Mouse (Mus musculus) testis, adult 10 weeks (tissue): Measurements from ENCODE around the gene Zfp202. TPM values are rescaled to one million over a fixed set of nuclear protein-coding genes. Genes with fewer than 3 reads are reported as not detected.

Experiments used
- polyA plus RNA-seq: library from polyadenylated mRNA; stranded (reverse); fragments of 350-450 nt; fragmentation: Illumina TruSeq; extraction: RNeasy Lipid Tissue Mini Kit (QIAGEN cat#74804); gene quantifications from one replicate; pipeline ENCODE4 v1.2.3, GENCODE M21; 2014; ENCODE audit warnings: low read depth, low replicate concordance

Gene Zfp202
- polyA plus RNA-seq = 12.1 TPM

GRCm38 (mm10) chr9:40192098-40193038, at the start of gene Zfp202:
Zfp202 (plus strand) TSS chr9:40192316.

GRCm38 (mm10) chr9:40180620-40181019, 11.5 kb upstream of the Zfp202 start, which contains the start of gene Olfr986:
Olfr986 (plus strand) TSS chr9:40180920.

Other genes starting within 250 kb of the Zfp202 start
- 0.29 TPM for gene Olfr975, start 240.3 kb upstream of the Zfp202 start, polyA plus RNA-seq
- 0.43 TPM for gene Olfr976, start 231.2 kb upstream of the Zfp202 start, polyA plus RNA-seq
- not detected for gene Olfr978, start 200.2 kb upstream of the Zfp202 start, polyA plus RNA-seq
- 0.21 TPM for gene Olfr979, start 188.9 kb upstream of the Zfp202 start, polyA plus RNA-seq
- gene Olfr980, start 182.7 kb upstream of the Zfp202 start, polyA plus RNA-seq = 0.39 TPM
- 0.04 TPM for gene Olfr981, start 170.9 kb upstream of the Zfp202 start, polyA plus RNA-seq
- gene Olfr982, start 118.5 kb upstream of the Zfp202 start, polyA plus RNA-seq = 0.03 TPM
- gene Olfr983, start 98.7 kb upstream of the Zfp202 start, polyA plus RNA-seq = not detected
- not detected for gene Olfr984, start 78.1 kb upstream of the Zfp202 start, polyA plus RNA-seq
- not detected for gene Olfr985, start 62.1 kb upstream of the Zfp202 start, polyA plus RNA-seq
- gene Tmem225, start 44.2 kb upstream of the Zfp202 start, polyA plus RNA-seq = 259 TPM
- gene Olfr986, start 11.4 kb upstream of the Zfp202 start, polyA plus RNA-seq = 0.06 TPM
- gene Scn3b, start 76.9 kb downstream of the Zfp202 start, polyA plus RNA-seq = 0.39 TPM